Mouse (Mus musculus) kidney, embryonic 15.5 days (tissue): ENCODE data around the gene Ipo7. TPM values are rescaled to one million over a fixed set of nuclear protein-coding genes. Genes with fewer than 3 reads are reported as not detected.
"Not testable (repeated sequence)": the region's sequence is repeated elsewhere in the genome, so short reads cannot be mapped to it uniquely, and the experiment has no call there.

Experiments used
- ATAC-seq: fragments of 200-750 bp; cut with Nextera tagmentation; replicated peaks from 2 replicates; pipeline ENCODE4 v1.8.0; 2017; ENCODE audit warnings: moderate TSS enrichment; ENCODE audit not compliant: low FRiP score
- H3K27ac ChIP-seq: fragments of 300-500 bp; sonication (generic); 2 replicates; pipeline ENCODE4 v1.5.1; 2015; ENCODE audit warnings: mild to moderate bottlenecking, inconsistent platforms
- H3K27me3 ChIP-seq: fragments of 300-500 bp; sonication (generic); 2 replicates; pipeline ENCODE4 v1.6.1; 2015; ENCODE audit warnings: inconsistent platforms
- H3K36me3 ChIP-seq: fragments of 300-500 bp; sonication (generic); 2 replicates; pipeline ENCODE4 v1.6.1; 2015; ENCODE audit warnings: inconsistent platforms
- H3K4me1 ChIP-seq: fragments of 300-500 bp; sonication (generic); 2 replicates; pipeline ENCODE4 v1.6.1; 2015; ENCODE audit warnings: inconsistent platforms
- H3K4me2 ChIP-seq: fragments of 300-500 bp; sonication (generic); 2 replicates; pipeline ENCODE4 v1.6.1; 2015; ENCODE audit warnings: moderate library complexity, mild to moderate bottlenecking, inconsistent platforms
- H3K4me3 ChIP-seq: fragments of 300-500 bp; sonication (generic); replicated peaks from 2 replicates; pipeline ENCODE4 v1.5.1; 2015; ENCODE audit warnings: mild to moderate bottlenecking, inconsistent platforms
- H3K9ac ChIP-seq: fragments of 300-500 bp; sonication (generic); 2 replicates; pipeline ENCODE4 v1.6.1; 2015; ENCODE audit warnings: mild to moderate bottlenecking, inconsistent platforms
- H3K9me3 ChIP-seq: fragments of 300-500 bp; sonication (generic); replicated peaks from 2 replicates; pipeline ENCODE4 v1.6.1; 2016; ENCODE audit warnings: inconsistent platforms
- WGBS: fragments of 180-500 bp; shearing (Covaris S2); methylation state at CpG from one replicate; pipeline ENCODE4 v1.1.7; 2015; ENCODE audit warnings: mixed read lengths; 5-methylcytosine and 5-hydroxymethylcytosine counted together
- polyA plus RNA-seq: library from polyadenylated mRNA; unstranded; fragments of >200 nt; fragmentation: Nextera tagmentation; extraction: Ambion mirVana; gene quantifications from 2 replicates; pipeline ENCODE4 v1.2.1, GENCODE M21; 2015

Ipo7 gene
- polyA plus RNA-seq = 53.8 and 54.3 TPM in 2 replicates

- H3K4me1 ChIP-seq = peaks cover 9% of the 10 kb centered on the region; the same call in 1 of the 2 replicates
- under 1% methylated on average over 48 of the region's 48 CpGs for WGBS
Observed at GRCm38 (mm10) chr7:110018117-110018630, at the start of gene Ipo7. Ipo7 (plus strand) TSS chr7:110018274.

GRCm38 (mm10) chr7:109968924-109969450, 49.1 kb upstream of the Ipo7 start:
- Histone ChIP-seq H3K36me3 (peaks cover 6% of the 10 kb centered on the region), H3K9me3 (no peaks in the 10 kb centered on the region), H3K4me1 (peaks cover 7% of the 10 kb centered on the region; the same call in 1 of the 2 replicates), H3K27me3 (no peaks in the 10 kb centered on the region), H3K9ac (no peak overlapping the region), H3K4me2 (no peak overlapping the region), H3K4me3 (no peak overlapping the region), H3K27ac (peak overlapping the region; percentile 73; the same call in 1 of the 2 replicates)
- peak; percentile 40; the same call in 1 of the 2 replicates for ATAC-seq
- 11% methylated on average over 2 of the region's 2 CpGs for WGBS

More at GRCm38 (mm10) chr7:110018117-110018630, at the start of gene Ipo7:
- H3K4me2 ChIP-seq = peak within 1 kb of the TSS; percentile 74
- peak within 1 kb of the TSS; percentile 96 for H3K27ac ChIP-seq
- peak; percentile 98 for ATAC-seq
- H3K9ac ChIP-seq = peak within 1 kb of the TSS; percentile 97
- peak within 1 kb of the TSS; percentile 100 for H3K4me3 ChIP-seq
- H3K27me3 ChIP-seq = no peaks in the 10 kb centered on the region
- H3K9me3 ChIP-seq = no peaks in the 10 kb centered on the region
- H3K36me3 ChIP-seq = 0 out of 2 replicates have a peak, but pooled peaks cover 3% of the 10 kb centered on the region

GRCm38 (mm10) chr7:109969542-109969941, 48.5 kb upstream of the Ipo7 start:
- H3K27ac ChIP-seq = 0 out of 2 replicates have a peak overlapping the region, but pooled peaks have one; percentile 73
- ATAC-seq = no peak

GRCm38 (mm10) chr7:109975966-109976715, 41.9 kb upstream of the Ipo7 start:
- 94% methylated on average over 6 of the region's 6 CpGs for WGBS
- ATAC-seq = no peak

More at GRCm38 (mm10) chr7:109969542-109969941, 48.5 kb upstream of the Ipo7 start:
- no peak overlapping the region for H3K4me3 ChIP-seq
- no peaks in the 10 kb centered on the region for H3K27me3 ChIP-seq
- H3K36me3 ChIP-seq = peaks cover 6% of the 10 kb centered on the region
- no peak overlapping the region for H3K4me2 ChIP-seq
- no peaks in the 10 kb centered on the region for H3K9me3 ChIP-seq
- H3K4me1 ChIP-seq = peaks cover 7% of the 10 kb centered on the region; the same call in 1 of the 2 replicates
- H3K9ac ChIP-seq = no peak overlapping the region

GRCm38 (mm10) chr7:109977131-109977530, 40.9 kb upstream of the Ipo7 start:
- not testable (repeated sequence) for ATAC-seq, H3K4me2 ChIP-seq, H3K9me3 ChIP-seq, H3K4me3 ChIP-seq, H3K27ac ChIP-seq, H3K4me1 ChIP-seq, H3K27me3 ChIP-seq, H3K9ac ChIP-seq
- WGBS = 67% methylated on average over 5 of the region's 5 CpGs
- peaks cover 69% of the 10 kb centered on the region for H3K36me3 ChIP-seq

More at GRCm38 (mm10) chr7:109975966-109976715, 41.9 kb upstream of the Ipo7 start:
- Histone ChIP-seq H3K4me2 (no peak overlapping the region), H3K36me3 (peaks cover 60% of the 10 kb centered on the region), H3K4me3 (no peak overlapping the region), H3K4me1 (no peaks in the 10 kb centered on the region), H3K27me3 (no peaks in the 10 kb centered on the region), H3K9ac (no peak overlapping the region), H3K27ac (no peak overlapping the region), H3K9me3 (no peaks in the 10 kb centered on the region)

- H3K27me3 ChIP-seq = not testable (repeated sequence)
Observed at GRCm38 (mm10) chr7:109984608-109985007, 33.5 kb upstream of the Ipo7 start.

GRCm38 (mm10) chr7:109985661-109986132, 32.4 kb upstream of the Ipo7 start:
- H3K9me3 ChIP-seq = no peaks in the 10 kb centered on the region
- H3K4me1 ChIP-seq = peaks cover 15% of the 10 kb centered on the region
- peak overlapping the region; percentile 56 for H3K4me3 ChIP-seq
- peak overlapping the region; percentile 66 for H3K4me2 ChIP-seq
- no peaks in the 10 kb centered on the region for H3K27me3 ChIP-seq
- under 1% methylated on average over 27 of the region's 27 CpGs for WGBS
- peak overlapping the region; percentile 73 for H3K9ac ChIP-seq
- peak; percentile 78 for ATAC-seq
- peaks cover 17% of the 10 kb centered on the region for H3K36me3 ChIP-seq
- H3K27ac ChIP-seq = peak overlapping the region; percentile 91

More at GRCm38 (mm10) chr7:109984608-109985007, 33.5 kb upstream of the Ipo7 start:
- H3K27ac ChIP-seq, H3K9ac ChIP-seq, H3K9me3 ChIP-seq, ATAC-seq: not testable (repeated sequence)
- peaks cover 15% of the 10 kb centered on the region for H3K4me1 ChIP-seq
- peaks cover 28% of the 10 kb centered on the region for H3K36me3 ChIP-seq
- peak overlapping the region; percentile 56 for H3K4me3 ChIP-seq
- 77% methylated on average over 5 of the region's 5 CpGs for WGBS
- H3K4me2 ChIP-seq = peak overlapping the region; percentile 66

GRCm38 (mm10) chr7:109986133-109986669, 31.9 kb upstream of the Ipo7 start:
- Histone ChIP-seq H3K27me3 (no peaks in the 10 kb centered on the region), H3K4me2 (peak overlapping the region; percentile 66)
- ATAC-seq = peak; percentile 99

GRCm38 (mm10) chr7:109986775-109987174, 31.3 kb upstream of the Ipo7 start, which contains the start of gene Tmem41b:
Tmem41b (minus strand) TSS chr7:109986929.
- peak within 1 kb of the TSS; percentile 73 for H3K9ac ChIP-seq
- H3K27me3 ChIP-seq, H3K9me3 ChIP-seq, ATAC-seq: not testable (repeated sequence)
- peak within 1 kb of the TSS; percentile 91 for H3K27ac ChIP-seq
- peaks cover 15% of the 10 kb centered on the region for H3K4me1 ChIP-seq
- WGBS = 41% methylated on average over 6 of the region's 6 CpGs
- peak within 1 kb of the TSS; percentile 66 for H3K4me2 ChIP-seq
- H3K4me3 ChIP-seq = peak within 1 kb of the TSS; percentile 56
- H3K36me3 ChIP-seq = peaks cover 11% of the 10 kb centered on the region

More at GRCm38 (mm10) chr7:109986133-109986669, 31.9 kb upstream of the Ipo7 start:
- H3K36me3 ChIP-seq = peaks cover 16% of the 10 kb centered on the region
- H3K27ac ChIP-seq = peak overlapping the region; percentile 91
- peak overlapping the region; percentile 73 for H3K9ac ChIP-seq
- under 1% methylated on average over 43 of the region's 43 CpGs for WGBS
- no peaks in the 10 kb centered on the region for H3K9me3 ChIP-seq
- peaks cover 15% of the 10 kb centered on the region for H3K4me1 ChIP-seq
- peak overlapping the region; percentile 56 for H3K4me3 ChIP-seq

GRCm38 (mm10) chr7:109991286-109991685, 26.8 kb upstream of the Ipo7 start:
- H3K9me3 ChIP-seq = no peaks in the 10 kb centered on the region
- no peaks in the 10 kb centered on the region for H3K27me3 ChIP-seq
- H3K27ac ChIP-seq = no peak overlapping the region
- H3K36me3 ChIP-seq = no peaks in the 10 kb centered on the region
- H3K4me2 ChIP-seq = no peak overlapping the region
- H3K4me3 ChIP-seq = no peak overlapping the region
- H3K9ac ChIP-seq = no peak overlapping the region
- no peak for ATAC-seq
- H3K4me1 ChIP-seq = peaks cover 12% of the 10 kb centered on the region
- WGBS = 89% methylated on average over 1 of the region's 1 CpGs

- Histone ChIP-seq H3K4me3 (no peak overlapping the region), H3K27me3 (no peaks in the 10 kb centered on the region), H3K4me2 (no peak overlapping the region), H3K9ac (no peak overlapping the region), H3K27ac (peak overlapping the region; percentile 29; the same call in 1 of the 2 replicates), H3K4me1 (peaks cover 9% of the 10 kb centered on the region), H3K9me3 (no peaks in the 10 kb centered on the region), H3K36me3 (no peaks in the 10 kb centered on the region)
- whole genome bisulfite sequencing = 54% methylated on average over 2 of the region's 2 CpGs
- ATAC-seq = 0 out of 2 replicates have a peak, but pooled peaks have one; percentile 9
Observed at GRCm38 (mm10) chr7:109993157-109993959, 24.7 kb upstream of the Ipo7 start.
